Mouse (Mus musculus) cerebellum, postnatal 36 days (tissue): ENCODE measurements around the gene Cherp.

ENCODE experiments used
- DNase-seq, 2 experiments: peaks; one replicate each; pipeline ENCODE4 v3.0.0; 2021 to 2022; ENCODE audit warnings: mixed read lengths in 2 of 2

The Cherp gene

DNA sequence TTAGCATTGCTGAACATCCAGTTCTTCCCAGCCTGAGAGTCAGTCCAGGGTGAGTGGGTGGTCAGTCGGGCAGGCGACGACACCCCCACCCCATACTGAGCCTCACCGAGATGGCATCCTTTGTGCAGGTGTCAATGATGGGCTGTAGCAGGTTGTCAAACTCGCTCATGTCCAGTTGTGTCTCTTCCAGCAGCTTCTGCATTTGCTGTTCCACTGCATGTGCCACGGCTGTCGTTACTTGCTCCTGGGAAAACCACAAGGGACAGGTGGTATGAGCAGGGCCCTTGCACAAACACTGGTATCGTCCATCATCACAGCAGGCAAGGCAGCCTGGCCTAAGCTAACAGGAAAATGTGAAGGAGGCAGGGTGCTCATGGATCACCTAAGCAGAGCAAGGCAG is 5.0 kb downstream of the Cherp start:
- no peak for DNase-seq

DNA sequence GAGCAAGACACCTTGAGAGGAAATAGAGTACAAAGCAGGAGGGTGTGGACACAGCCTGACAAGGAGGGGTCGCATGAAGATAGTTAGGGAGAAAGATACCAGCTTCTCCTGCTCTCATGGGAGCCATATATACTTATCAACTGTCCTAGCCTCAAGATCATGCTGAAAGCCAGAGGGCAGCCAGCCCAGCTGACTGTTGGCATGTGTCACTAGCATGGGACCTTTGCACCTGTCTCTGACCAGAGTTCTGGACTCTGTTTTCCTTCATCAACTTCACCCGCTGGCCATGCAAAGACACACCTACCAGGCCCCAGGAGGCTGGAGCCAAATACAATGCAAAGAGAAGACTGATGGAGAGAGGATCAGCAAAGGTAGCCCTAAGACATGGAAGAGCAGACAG is 5.8 kb downstream of the Cherp start:
- no peak for DNase-seq

DNA sequence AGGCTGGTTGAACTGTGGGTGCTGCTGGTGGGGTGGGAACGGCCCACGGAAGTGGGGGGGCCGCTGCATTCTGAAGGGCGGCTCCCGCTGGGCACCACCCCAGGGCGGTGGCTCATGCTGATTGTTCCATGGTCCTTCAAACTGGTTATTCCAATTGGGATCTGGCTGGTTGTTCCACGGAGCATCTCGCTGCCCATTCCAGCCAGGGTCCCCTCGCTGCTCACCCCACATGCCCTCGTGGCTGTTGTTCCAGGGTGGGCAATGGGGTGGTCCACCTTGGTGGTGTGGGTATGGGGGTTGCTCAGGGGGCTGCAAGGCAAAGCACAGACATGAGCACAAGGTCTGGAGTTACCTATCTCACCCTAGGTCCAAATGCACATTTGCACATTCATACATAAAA is 10.8 kb downstream of the Cherp start:
- no peak for DNase-seq

DNA sequence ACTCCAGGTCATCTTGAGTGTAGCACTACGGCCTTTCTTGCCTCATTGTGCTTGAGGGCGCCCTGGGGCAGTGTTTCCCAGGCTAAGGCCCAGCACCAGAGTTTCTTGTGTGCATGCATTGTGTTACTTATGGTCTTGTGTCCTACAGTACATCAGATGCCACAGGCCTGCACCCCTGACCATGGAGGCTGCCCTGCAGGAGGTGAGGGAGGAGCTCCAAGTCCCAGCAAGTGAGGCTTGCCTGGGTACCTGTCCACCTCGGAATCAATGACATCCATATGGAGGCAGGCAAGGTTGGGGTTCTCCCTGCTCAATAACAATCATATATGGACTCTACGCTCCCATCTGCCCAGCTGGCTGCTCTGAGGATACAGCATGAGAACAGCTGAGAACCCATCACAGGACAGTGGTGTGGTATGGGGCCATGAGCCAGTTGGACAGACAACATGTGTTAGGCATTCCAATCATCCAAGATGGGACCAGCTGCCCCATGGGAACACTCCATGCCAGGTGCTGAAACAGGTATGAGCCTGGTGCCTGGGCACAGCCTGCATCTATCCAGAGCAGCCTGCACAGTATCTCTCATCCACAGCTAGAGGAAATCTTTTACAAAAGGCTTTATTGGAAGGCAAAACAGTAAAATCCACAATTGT is 15.0 kb downstream of the Cherp start:
- no peak for DNase-seq

DNA sequence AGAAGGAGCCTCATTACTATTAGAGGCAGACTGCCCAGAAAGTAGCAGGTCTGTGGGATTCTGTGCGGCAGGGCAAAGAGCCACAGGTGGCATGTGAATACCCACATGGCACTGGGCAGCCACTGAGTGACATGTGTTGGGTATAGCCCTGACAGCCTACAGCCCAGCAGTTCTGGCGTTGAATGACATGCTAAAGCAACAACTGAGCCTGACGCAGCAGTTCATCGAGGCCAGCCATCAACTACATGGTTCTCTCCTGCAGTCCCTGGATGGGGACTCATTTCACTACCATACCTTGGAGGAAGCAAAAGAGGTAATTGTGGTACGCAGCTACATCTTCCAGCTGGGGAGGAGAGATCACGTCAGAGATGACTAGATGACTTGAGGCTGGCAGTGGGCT is 16.6 kb downstream of the Cherp start:
- no peak for DNase-seq

DNA sequence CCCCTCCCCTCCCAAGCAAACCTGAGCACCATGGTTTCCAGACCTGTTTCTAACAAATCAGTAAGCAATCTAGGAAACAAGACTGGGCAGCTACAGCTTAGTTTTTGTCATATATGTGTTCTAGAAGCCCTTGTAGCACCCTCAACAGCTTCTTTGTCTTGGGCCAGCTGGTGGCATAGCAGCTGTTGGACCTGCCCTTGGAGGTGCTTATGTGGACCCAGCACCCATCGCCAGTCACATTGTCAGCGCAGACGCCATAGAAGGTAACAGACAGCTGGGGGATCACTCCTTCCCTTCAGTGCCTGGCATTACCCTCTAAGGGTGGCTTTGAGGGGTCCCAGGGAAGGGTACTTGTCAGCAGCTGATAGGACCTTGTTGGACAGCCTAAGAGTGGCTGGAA is 17.2 kb downstream of the Cherp start:
- DNase-seq: no peak

DNA sequence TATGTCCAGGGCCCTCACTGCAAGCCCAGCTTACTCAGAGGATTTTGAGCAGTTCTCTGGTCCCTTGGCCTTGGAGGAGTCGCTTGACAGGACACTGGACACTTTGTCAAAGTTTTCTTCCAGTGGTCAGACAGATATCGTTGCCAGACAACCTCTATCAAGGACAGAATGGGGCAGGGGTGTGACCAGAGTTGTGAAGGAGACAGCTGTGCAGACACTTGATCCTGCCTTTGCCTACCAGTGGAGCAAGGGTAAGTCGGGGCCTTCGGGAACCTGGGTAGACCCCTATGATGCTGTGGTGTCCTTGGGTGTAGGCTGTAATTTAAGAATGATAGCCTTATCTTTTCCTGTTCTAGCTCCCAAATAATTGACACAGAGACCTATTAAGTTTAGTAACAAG is 19.7 kb downstream of the Cherp start:
- DNase-seq: no peak

DNA sequence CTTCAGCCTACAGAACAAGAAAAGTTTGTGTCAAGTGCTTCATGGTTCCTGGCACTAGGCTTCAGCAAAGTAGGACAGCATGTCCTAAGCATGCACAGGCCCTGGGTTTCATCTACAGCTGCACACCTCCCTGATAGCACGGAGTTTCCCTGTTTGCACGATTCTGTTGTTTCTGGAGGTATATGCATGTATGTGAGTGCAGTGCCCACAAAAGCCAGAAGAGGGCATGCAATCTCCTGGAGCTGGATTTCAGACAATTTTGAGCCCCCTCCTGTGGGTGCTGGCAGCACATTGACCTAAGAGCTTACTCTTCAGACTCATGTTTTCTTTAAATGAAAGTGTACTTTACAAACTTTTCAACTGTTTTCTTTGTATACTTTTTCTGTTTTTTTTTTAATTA is 21.1 kb downstream of the Cherp start:
- DNase-seq: no peak

DNA sequence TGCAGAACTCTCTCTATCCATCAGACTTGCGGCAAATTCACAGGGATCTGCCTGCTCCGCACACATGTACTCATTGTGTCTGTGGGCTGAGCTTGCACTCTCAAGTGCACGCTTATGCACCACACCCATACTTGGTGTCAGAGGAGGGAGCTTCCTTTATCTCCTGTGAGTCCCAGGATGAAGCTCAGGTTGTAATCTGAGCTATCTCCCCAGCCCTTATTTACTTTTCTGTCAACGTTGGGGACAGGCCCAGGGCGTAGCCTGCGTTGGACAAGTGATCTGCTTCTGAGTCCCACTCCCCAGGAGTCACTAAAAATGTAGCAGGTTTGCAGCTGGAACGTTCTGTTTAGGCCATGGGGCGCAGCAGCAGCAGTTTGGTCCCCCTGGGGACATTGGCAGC is 23.5 kb downstream of the Cherp start:
- DNase-seq: no peak

DNA sequence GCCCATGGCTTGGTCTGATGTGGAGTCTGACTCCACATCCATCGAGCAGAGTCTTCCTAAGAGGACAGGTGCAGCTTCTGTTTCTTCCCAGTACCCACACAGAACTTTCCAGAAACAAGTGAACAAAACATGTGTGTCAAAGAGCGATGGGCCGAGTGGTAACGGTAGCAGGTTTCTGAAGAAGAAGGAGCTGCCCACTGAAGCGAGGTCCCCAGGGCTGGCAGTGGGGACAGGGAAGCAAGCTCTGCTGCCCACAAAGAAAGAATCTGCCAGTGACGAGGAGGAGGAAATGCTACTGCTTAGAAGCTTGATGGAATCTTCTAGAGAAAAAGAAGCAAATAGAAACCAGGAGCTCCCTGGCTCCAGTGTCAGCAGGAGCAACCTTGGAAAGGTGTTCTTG is 30.0 kb downstream of the Cherp start:
- no peak for DNase-seq

DNA sequence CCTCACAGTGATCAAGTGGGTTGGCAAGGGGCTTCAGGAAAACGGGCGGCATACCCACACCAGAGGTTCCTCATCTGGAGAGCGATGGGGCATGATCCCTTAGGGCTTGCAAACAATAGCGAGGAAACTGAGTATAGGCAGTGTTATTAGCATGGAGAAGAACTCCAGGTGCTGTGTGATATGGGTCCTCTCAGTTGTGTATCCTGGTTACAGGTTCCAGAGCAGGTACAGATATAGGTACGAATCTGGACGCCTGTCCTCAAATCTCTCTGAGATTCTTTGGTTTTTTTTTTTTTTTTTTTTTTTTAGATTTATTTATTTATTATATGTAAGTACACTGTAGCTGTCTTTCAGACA is 31.1 kb downstream of the Cherp start:
- DNase-seq: no peak

DNA sequence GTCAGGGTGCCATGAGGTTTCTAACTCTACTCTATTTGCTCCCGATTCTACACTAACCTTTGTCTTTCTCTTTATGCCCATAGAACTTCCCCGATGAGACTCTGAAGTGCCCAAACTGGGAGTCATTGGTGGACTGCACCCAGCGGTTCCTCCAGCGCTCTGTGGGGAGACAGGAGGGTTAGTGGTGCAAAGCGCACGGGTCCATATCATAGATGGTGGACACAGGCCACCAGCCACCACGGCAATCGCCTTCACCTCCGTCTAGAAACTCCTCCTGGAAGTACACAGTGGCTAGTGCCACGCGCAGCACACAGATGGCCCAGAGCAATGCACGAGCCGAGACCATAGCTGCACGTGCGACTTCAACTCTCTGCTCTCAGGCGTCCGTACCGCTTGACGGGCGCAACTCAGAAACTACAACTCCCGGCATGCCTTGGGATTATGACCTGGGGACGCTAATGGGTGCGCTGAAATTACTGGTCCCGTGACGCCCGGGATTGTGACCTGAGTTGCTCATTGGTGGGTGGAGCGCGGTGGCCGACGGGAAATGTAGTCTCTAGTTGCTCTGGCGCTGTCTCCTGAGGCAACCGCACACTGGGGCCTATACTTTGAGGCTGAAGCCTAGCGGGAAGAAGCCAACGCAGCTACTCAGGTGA is 31.6 kb downstream of the Cherp start, which contains the start of the genes Calr3 and 1700030K09Rik:
Gene Calr3 (minus strand): TSS at position 533 of the 656 bp plus-strand sequence.
Gene 1700030K09Rik (plus strand): TSS at position 543 of the 656 bp plus-strand sequence.
- peak; percentile 98 to 99 for DNase-seq

DNA sequence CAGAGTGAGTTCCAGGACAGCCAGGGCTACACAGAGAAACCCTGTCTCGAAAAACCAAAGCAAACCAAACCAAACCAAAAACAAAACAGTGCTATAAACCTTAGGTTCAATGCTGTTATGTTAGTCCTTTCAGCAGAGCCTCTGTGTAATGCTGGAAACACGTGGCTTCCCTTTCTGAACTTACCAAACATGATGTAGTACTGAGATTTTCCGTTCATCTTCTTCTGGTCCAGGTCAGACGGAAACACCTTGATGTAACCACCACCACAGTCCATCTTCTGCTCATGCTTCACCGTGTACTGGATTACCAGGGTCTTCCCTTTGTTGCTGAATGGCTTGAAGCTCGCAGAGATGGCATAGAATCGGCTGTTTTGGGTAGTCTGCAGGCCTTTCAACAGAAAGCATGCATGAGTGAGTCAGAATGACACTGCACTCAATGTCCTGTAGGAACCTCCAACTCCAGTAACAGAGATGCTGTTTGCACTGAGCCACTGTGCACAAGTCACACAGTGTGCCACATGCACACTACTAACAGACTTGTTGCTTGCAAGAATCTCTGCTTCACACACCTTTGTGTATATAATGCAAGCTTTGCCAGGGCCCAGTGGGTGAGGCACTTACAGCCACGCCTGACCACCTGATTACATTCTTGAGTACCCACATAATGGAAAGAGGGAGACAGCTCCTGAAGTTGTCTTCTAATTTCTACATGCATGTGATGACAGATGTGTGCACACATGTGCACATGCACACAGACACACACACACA is 36.6 kb downstream of the Cherp start:
- no peak for DNase-seq

DNA sequence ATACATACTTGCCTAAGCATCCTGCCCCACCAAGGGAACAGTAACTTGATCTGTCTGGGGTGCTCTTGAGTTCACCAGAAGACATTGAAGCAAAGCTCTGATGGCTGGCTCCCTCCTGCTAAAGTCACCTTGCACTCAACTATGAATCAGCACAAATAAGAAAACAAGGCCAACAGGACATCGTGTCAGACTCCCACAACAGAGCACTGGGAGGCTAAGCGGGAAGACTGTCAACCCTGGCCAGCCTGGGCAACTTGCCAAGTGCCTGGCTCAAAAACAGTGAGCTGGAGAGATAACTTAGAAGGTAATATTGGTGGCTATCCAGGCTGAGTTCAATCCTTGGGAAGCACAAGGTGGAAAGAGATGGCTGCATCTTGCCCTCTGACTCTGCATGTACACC is 40.1 kb downstream of the Cherp start:
- DNase-seq: peak; percentile 38 to 40

DNA sequence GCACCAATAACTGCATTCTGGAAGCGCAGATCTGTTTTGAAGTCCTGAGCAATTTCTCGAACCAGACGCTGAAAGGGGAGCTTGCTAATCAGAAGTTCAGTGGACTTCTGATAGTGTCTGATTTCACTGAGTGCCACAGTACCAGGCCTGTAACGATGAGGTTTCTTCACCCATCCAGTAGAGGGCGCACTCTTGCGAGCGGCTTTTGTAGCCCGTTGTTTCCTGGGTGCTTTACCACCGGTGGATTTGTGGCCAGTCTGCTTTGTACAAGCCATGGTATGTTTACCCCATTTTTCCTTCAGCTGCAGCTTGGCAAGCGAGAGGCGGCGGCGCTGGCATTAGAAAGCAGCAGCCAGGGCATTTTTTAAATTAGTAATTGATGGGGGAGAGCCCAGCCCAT is 45.4 kb downstream of the Cherp start:
- DNase-seq: no peak

DNA sequence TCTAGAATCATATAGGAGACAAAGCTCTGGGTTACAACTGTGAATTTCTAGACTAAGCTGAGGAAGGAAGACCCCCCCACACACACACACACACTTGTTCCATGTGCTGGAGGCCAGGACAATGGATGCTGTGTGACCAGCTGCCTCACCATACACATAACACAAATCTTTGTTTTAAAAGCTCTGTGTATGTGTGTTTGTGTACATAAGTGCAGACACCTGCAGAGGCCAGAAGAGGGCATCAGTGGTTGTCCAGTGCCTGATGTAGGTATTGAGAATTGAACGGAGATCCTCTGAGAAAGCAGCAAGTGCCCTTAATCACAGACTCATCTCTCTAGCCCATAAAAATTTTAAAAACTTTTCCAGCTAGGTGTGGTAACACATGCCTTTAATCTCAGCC is 52.1 kb downstream of the Cherp start:
- DNase-seq: no peak

DNA sequence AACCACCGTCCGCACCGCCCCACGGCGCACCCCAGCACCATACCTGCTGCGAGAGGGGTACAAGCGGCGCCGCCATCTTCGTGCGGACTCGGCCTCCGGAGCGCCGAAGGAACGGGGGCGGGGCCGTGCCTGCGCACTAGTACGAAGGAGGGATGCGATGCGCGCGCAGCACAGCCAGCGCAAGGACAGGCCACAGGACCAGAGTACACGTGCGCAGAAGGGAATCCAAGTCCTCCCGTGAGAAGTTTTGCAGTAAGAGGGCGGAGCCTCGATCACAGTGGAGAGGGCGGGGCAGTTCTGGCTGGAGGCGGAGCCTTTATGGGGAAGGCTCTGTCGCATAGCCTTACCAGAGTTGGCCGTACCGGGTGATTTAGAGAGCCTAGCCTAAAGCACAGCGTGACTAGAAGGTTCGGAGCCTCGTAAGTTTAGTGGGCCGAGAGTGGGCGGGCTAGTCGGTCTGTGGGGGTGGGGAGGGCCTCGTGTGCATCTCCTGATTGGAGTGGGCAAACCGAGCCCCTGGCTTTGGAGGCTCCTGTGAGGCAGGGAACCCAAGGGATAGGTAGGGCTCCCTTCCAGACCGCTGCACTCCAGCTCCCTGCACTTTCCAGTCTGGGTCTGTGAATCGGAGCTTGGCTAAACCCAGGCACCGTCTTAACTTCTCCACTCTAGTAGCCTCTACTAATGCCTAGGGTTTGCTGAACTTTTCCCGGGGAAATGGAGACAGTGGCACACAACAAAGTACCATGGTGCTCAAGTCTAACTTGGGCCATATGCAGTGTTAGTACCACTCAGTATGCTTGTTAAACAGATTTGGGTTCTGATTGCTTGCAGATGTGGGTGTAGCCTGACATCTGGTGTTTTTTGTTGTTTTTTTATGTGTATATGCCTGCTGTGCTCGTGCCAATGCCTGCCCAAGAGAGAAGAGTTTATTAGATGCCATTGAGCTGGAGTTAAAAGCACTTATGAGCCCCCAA is 53.4 kb downstream of the Cherp start, which contains the start of gene Eps15l1:
Gene Eps15l1 (minus strand): TSS at position 99 of the 974 bp plus-strand sequence.
- DNase-seq: peak; percentile 98 to 99

DNA sequence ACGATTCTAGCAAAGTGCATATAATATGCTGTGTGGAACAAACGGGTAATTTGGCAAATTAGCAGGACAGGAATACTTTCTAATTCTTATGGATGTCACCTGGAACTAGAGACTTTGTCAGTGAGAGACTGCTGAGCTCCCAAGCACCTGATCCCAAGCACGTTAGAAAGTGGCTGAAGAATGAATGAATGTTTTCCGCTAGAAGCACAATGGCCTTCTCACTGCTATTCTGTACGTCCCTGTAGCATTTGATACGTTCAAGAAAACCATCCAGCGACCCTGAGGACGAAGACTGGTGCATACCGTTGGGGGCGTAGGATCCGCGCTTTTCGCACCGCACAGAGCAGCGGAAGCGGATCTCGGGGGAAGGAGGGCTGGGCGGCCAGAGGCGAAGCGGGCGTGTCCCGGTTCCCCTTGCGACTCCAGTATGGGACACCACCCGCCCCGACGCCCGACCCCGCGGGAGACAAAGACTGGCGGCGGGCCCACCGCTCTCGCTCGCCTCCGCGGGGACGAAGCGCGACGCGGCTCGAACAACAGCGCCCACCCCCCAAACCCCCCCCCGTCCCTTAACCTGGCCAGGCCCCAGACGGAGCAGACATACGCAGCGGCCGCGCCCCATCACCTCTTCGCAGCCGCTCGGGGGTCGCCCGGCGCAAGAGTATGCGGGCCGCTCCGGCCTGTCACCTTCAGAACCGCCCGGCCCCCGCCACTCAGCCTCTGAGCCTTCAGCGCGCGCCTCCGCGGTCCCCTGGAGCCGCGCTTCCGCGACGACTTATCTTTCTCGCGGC is 54.3 kb downstream of the Cherp start:
- peak; percentile 32 to 43 for DNase-seq

DNA sequence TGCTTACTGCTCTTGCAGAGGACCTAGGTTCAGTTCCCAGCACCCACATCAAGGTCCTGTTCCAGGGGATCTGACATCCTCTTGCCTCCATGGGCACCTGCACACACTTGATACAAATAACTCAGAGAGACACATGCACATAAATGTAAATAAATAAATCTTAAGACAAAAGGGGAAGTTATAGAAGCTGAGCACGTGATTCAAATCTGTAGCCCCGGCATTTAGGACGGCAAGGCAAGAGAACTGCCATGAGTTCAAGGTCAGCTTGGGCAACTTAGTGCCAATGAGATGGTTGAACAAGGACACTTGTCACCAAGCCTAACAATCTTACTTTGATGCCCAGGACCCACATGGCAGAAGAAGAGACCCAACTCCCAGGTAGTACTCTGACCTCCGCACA is 57.0 kb downstream of the Cherp start:
- DNase-seq: no peak

DNA sequence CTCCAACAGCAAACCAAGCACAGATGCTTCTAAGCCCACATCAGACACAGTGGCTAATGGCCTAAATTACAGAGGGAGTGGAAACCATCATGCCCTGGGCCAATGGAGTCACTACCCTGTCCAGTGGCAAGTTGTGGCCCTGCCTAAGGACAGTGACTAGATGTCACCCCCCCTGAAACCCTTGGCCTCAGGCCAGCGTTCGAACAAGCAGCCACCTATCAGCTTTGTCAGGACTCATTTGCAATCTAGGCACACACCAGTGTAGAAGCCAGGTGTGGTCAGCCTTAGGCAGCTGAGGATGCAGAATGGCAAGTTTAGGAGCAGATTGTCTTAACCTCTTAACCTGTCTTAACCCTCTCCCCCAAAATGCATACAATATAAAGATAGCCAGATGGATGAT is 59.8 kb downstream of the Cherp start:
- peak in 1 of 2 experiments; percentile 13 for DNase-seq

DNA sequence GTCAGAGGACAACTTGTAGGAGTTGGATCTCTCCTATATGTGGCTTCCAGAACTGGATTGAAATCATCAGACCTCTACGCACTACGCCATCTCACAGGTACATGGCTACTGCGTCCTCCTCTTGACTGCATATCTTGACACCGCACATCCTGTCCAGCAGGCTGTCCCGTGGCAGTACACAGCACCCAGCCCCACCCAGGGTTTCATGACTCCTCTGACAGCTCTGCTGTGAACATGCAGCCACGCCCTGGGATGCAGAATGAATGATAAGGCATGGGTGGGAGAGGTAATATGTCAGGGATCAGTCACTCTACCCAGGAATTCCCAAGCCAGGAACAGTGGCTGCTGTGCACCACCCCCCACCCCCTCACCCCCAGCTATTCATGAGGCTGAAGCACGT is 61.2 kb downstream of the Cherp start:
- DNase-seq: no peak
